Mouse (Mus musculus) central nervous system, embryonic 14 days (tissue): ENCODE results near the gene Gm3099. TPM values are rescaled to one million over a fixed set of nuclear protein-coding genes. Genes with fewer than 3 reads are reported as not detected.

Experiments
- polyA plus RNA-seq: library from polyadenylated mRNA; depleted of rRNA; stranded (reverse); fragments of >200 nt; gene quantifications from 2 replicates; pipeline ENCODE4 v1.2.3, GENCODE M21; 2012; rRNA removed

Gm3099 gene
- polyA plus RNA-seq: not detected in 2 replicates

DNA sequence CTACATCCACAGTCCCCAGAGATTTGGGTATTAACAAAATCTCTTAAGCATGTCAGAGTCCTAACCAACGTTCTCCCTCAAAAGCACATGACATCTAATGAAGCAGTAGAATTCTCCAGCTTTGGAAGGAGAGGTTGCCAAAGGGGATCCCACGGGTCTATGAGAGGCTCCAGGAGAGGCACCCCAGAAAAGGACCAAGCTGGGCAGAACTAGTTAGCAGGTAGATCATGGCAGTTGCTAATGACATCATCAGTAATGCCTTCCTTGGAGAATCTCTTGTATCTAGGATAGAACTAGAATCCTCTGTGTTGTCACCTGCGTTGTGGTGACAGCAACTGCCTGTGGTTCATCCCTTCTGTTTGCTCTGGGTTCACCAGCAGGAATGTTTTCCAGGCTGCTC is at the start of gene Gm3099:
TSS of gene Gm3099 (plus strand) at position 301 of the 400 bp plus-strand sequence.

DNA sequence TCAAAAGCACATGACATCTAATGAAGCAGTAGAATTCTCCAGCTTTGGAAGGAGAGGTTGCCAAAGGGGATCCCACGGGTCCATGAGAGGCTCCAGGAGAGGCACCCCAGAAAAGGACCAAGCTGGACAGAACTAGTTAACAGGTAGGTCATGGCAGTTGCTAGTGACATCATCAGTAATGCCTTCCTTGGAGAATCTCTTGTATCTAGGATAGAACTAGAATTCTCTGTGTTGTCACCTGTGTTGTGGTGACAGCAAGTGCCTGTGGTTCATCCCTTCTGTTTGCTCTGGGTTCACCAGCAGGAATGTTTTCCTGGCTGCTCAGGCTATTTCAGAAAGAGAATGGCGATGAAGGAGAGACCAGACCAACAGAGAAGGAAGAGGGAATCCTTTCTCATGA is 34.9 kb upstream of the Gm3099 start, which contains the start of gene Gm3095:
TSS of gene Gm3095 (plus strand) at position 301 of the 400 bp plus-strand sequence.

DNA sequence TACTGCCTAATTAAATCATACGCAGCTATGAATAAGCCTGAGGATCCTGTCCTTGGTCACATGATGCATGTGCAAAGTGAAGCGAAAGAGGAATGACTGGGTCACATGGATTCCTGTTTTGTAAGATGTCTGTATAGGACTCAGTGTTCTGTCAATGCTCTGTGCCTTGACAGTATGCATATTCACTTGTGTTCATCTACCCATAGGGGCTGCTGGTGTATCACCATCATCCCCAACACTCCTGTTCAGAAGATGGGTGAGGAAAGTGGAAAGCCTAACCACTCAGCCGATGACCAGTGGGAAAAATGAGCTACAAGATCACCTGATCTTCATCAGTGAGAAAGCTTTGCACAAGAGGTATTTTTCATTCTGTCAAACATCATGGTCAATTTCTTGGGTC is 25.4 kb downstream of the Gm3099 start, which contains the start of gene Gm5796:
TSS of gene Gm5796 (plus strand) at position 301 of the 400 bp plus-strand sequence.

Other genes with a start within 250 kb of the Gm3099 start
- 5.3 and 6.8 TPM in 2 replicates for gene Gm3002, start 188.3 kb upstream of the Gm3099 start, polyA plus RNA-seq
- gene Gm3033, start 152.1 kb upstream of the Gm3099 start, polyA plus RNA-seq: not detected in 2 replicates
- gene Gm2916, start 114.2 kb upstream of the Gm3099 start, polyA plus RNA-seq: 0.06 TPM in 2 replicates
- not detected in 2 replicates for gene Gm3029, start 66.6 kb upstream of the Gm3099 start, polyA plus RNA-seq
- 0.63 and 0.86 TPM in 2 replicates for gene Gm3095, start 34.8 kb upstream of the Gm3099 start, polyA plus RNA-seq
- gene Gm5796, start 25.5 kb downstream of the Gm3099 start, polyA plus RNA-seq: 3.6 and 3.9 TPM in 2 replicates
- not detected in 2 replicates for gene Gm3115, start 85.7 kb downstream of the Gm3099 start, polyA plus RNA-seq
- gene Gm8108, start 112.1 kb downstream of the Gm3099 start, polyA plus RNA-seq: 5.1 and 6.7 TPM in 2 replicates
- 0.04 TPM in 1 of 2 replicates, not detected in the other for gene Gm3127, start 166.6 kb downstream of the Gm3099 start, polyA plus RNA-seq
- 5.3 and 6.2 TPM in 2 replicates for gene Gm2974, start 184.2 kb downstream of the Gm3099 start, polyA plus RNA-seq